Mouse (Mus musculus) intestine, embryonic 16.5 days (tissue): ENCODE data around the gene Hcn2. TPM values are rescaled to one million over a fixed set of nuclear protein-coding genes. Genes with fewer than 3 reads are reported as not detected.

Experiments used
- ATAC-seq: fragments of 200-750 bp; cut with Nextera tagmentation; 2 replicates; pipeline ENCODE4 v1.8.0; 2017; ENCODE audit warnings: moderate TSS enrichment, moderate library complexity
- H3K27ac ChIP-seq: fragments of 300-500 bp; sonication (generic); 2 replicates; pipeline ENCODE4 v1.5.1; 2014; ENCODE audit warnings: mild to moderate bottlenecking, low read length
- H3K27me3 ChIP-seq: fragments of 300-500 bp; sonication (generic); replicated peaks from 2 replicates; pipeline ENCODE4 v1.6.1; 2014; ENCODE audit warnings: low read length, control low read depth, mixed read lengths; ENCODE audit not compliant: control insufficient read depth, insufficient read depth
- H3K36me3 ChIP-seq: fragments of 300-500 bp; sonication (generic); 2 replicates; pipeline ENCODE4 v1.6.1; 2014; ENCODE audit warnings: low read length, control low read depth; ENCODE audit not compliant: control insufficient read depth, insufficient read depth
- H3K4me1 ChIP-seq: fragments of 300-500 bp; sonication (generic); 2 replicates; pipeline ENCODE4 v1.6.1; 2014; ENCODE audit warnings: low read length, control low read depth, mixed read lengths; ENCODE audit not compliant: control insufficient read depth, insufficient read depth
- H3K4me2 ChIP-seq: fragments of 300-500 bp; sonication (generic); 2 replicates; pipeline ENCODE4 v1.6.1; 2014; ENCODE audit warnings: low read depth, low read length, control low read depth
- H3K4me3 ChIP-seq: fragments of 300-500 bp; sonication (generic); 2 replicates; pipeline ENCODE4 v1.5.1; 2014; ENCODE audit warnings: mild to moderate bottlenecking, low read length
- H3K9ac ChIP-seq: fragments of 300-500 bp; sonication (generic); 2 replicates; pipeline ENCODE4 v1.6.1; 2014; ENCODE audit warnings: low read depth, low read length
- H3K9me3 ChIP-seq: fragments of 300-500 bp; sonication (generic); 2 replicates; pipeline ENCODE4 v1.6.1; 2016; ENCODE audit warnings: low read length, control low read depth; ENCODE audit not compliant: control insufficient read depth
- WGBS: fragments of 180-500 bp; shearing (Covaris S2); extraction: QIAGEN DNeasy Blood & Tissue Kit; methylation state at CpG from one replicate; pipeline ENCODE4 v1.1.7; 2014; 5-methylcytosine and 5-hydroxymethylcytosine counted together
- polyA plus RNA-seq: library from polyadenylated mRNA; unstranded; fragments of >200 nt; fragmentation: Nextera tagmentation; extraction: Ambion mirVana; gene quantifications from 2 replicates; pipeline ENCODE4 v1.2.1, GENCODE M21; 2015

Hcn2 gene
- polyA plus RNA-seq, 1 experiment from 2014 or later, result not detected

- peaks cover 34% of the 10 kb centered on the region for H3K4me1 ChIP-seq
- 72% methylated on average over 5 of the region's 5 CpGs for WGBS
These were observed 65.5 kb downstream of the Hcn2 start for GRCm38 (mm10) chr10:79781956-79782355.

GRCm38 (mm10) chr10:79783050-79783449 lies 66.6 kb downstream of the Hcn2 start:
- no peak overlapping the region for H3K4me3 ChIP-seq
- no peak overlapping the region for H3K9ac ChIP-seq
- no peaks in the 10 kb centered on the region for H3K9me3 ChIP-seq
- H3K27me3 ChIP-seq, result peaks cover 2% of the 10 kb centered on the region; the same call in 1 of the 2 replicates
- no peak for ATAC-seq
- peaks cover 24% of the 10 kb centered on the region for H3K4me1 ChIP-seq
- no peaks in the 10 kb centered on the region for H3K36me3 ChIP-seq
- no peak overlapping the region for H3K4me2 ChIP-seq
- H3K27ac ChIP-seq, result no peak overlapping the region
- WGBS, result 61% methylated on average over 7 of the region's 7 CpGs

More at GRCm38 (mm10) chr10:79781956-79782355, 65.5 kb downstream of the Hcn2 start:
- ATAC-seq, result no peak
- no peaks in the 10 kb centered on the region for H3K36me3 ChIP-seq
- H3K9me3 ChIP-seq, result no peaks in the 10 kb centered on the region
- no peak overlapping the region for H3K9ac ChIP-seq
- H3K27me3 ChIP-seq, result peaks cover 2% of the 10 kb centered on the region; the same call in 1 of the 2 replicates
- H3K27ac ChIP-seq, result no peak overlapping the region
- no peak overlapping the region for H3K4me3 ChIP-seq
- H3K4me2 ChIP-seq, result no peak overlapping the region

- H3K27me3 ChIP-seq, result peaks cover 2% of the 10 kb centered on the region; the same call in 1 of the 2 replicates
- H3K9me3 ChIP-seq, result no peaks in the 10 kb centered on the region
- no peak overlapping the region for H3K27ac ChIP-seq
- no peaks in the 10 kb centered on the region for H3K36me3 ChIP-seq
- peaks cover 16% of the 10 kb centered on the region for H3K4me1 ChIP-seq
- 39% methylated on average over 27 of the region's 27 CpGs for WGBS
- no peak overlapping the region for H3K4me3 ChIP-seq
- H3K4me2 ChIP-seq, result no peak overlapping the region
- no peak for ATAC-seq
- no peak overlapping the region for H3K9ac ChIP-seq
These were observed 67.7 kb downstream of the Hcn2 start for GRCm38 (mm10) chr10:79783920-79784800.

Other genes starting within 250 kb of the Hcn2 start
- gene Vmn2r83, start 247.9 kb upstream of the Hcn2 start, polyA plus RNA-seq, result not detected in 2 replicates
- 140 and 145 TPM in 2 replicates for gene Plpp2, start 182.8 kb upstream of the Hcn2 start, polyA plus RNA-seq
- gene Mier2, start 161.4 kb upstream of the Hcn2 start, polyA plus RNA-seq, result 36.7 and 38.4 TPM in 2 replicates
- gene Theg, start 129.3 kb upstream of the Hcn2 start, polyA plus RNA-seq, result not detected in 2 replicates
- gene C2cd4c, start 102.6 kb upstream of the Hcn2 start, polyA plus RNA-seq, result 0.02 and 0.07 TPM in 2 replicates
- gene Shc2, start 78.7 kb upstream of the Hcn2 start, polyA plus RNA-seq, result 1.1 and 2.5 TPM in 2 replicates
- not detected in 2 replicates for gene Odf3l2, start 70.9 kb upstream of the Hcn2 start, polyA plus RNA-seq
- 27.4 and 31.8 TPM in 2 replicates for gene Madcam1, start 52.1 kb upstream of the Hcn2 start, polyA plus RNA-seq
- gene Tpgs1, start 47.3 kb upstream of the Hcn2 start, polyA plus RNA-seq, result 56.8 and 64.4 TPM in 2 replicates
- gene Cdc34, start 34.4 kb upstream of the Hcn2 start, polyA plus RNA-seq, result 120 and 128 TPM in 2 replicates
- gene Gzmm, start 27.6 kb upstream of the Hcn2 start, polyA plus RNA-seq, result 0.21 and 0.56 TPM in 2 replicates
- 1,158 and 1,189 TPM in 2 replicates for gene Bsg, start 12.1 kb upstream of the Hcn2 start, polyA plus RNA-seq
- 38.8 and 40.5 TPM in 2 replicates for gene Polrmt, start 29.9 kb downstream of the Hcn2 start, polyA plus RNA-seq
- 0.26 TPM in 1 of 2 replicates, not detected in the other for gene Fgf22, start 38.4 kb downstream of the Hcn2 start, polyA plus RNA-seq
- gene Rnf126, start 50.3 kb downstream of the Hcn2 start, polyA plus RNA-seq, result 39.7 and 56.6 TPM in 2 replicates
- 15.1 and 16.6 TPM in 2 replicates for gene Fstl3, start 60.6 kb downstream of the Hcn2 start, polyA plus RNA-seq
- gene Prss57, start 74.3 kb downstream of the Hcn2 start, polyA plus RNA-seq, result 0.07 and 0.11 TPM in 2 replicates
- 44.1 and 44.8 TPM in 2 replicates for gene Palm, start 76.9 kb downstream of the Hcn2 start, polyA plus RNA-seq
- gene Misp, start 104.4 kb downstream of the Hcn2 start, polyA plus RNA-seq, result 204 and 210 TPM in 2 replicates
- gene Ptbp1, start 137.8 kb downstream of the Hcn2 start, polyA plus RNA-seq, result 295 and 302 TPM in 2 replicates
- gene Prtn3, start 157.8 kb downstream of the Hcn2 start, polyA plus RNA-seq, result 2.7 and 2.8 TPM in 2 replicates
- 25.5 and 28.2 TPM in 2 replicates for gene Plppr3, start 158.0 kb downstream of the Hcn2 start, polyA plus RNA-seq
- 0.42 and 2.4 TPM in 2 replicates for gene Elane, start 169.6 kb downstream of the Hcn2 start, polyA plus RNA-seq
- gene Cfd, start 174.2 kb downstream of the Hcn2 start, polyA plus RNA-seq, result not detected in 2 replicates
- 34.1 and 37.2 TPM in 2 replicates for gene Med16, start 192.3 kb downstream of the Hcn2 start, polyA plus RNA-seq
- gene Gm26602, start 194.2 kb downstream of the Hcn2 start, polyA plus RNA-seq, result 2.1 and 7.8 TPM in 2 replicates
- 0.68 and 0.69 TPM in 2 replicates for gene Kiss1r, start 200.3 kb downstream of the Hcn2 start, polyA plus RNA-seq
- gene R3hdm4, start 204.6 kb downstream of the Hcn2 start, polyA plus RNA-seq, result 105 and 116 TPM in 2 replicates
- 19.4 and 22.1 TPM in 2 replicates for gene Arid3a, start 210.4 kb downstream of the Hcn2 start, polyA plus RNA-seq
- 86.2 and 96.6 TPM in 2 replicates for gene Wdr18, start 243.5 kb downstream of the Hcn2 start, polyA plus RNA-seq